Mouse (Mus musculus): ENCODE data around the gene Usp6nl.

- TF ChIP-seq CTCF (IDR thresholded peaks at IDR 0.05; ENCODE audit: low read depth) = no peak
- no peak for TF ChIP-seq EP300 (optimal IDR thresholded peaks at IDR 0.05)
These were observed 27.7 kb downstream of the Usp6nl start for GRCm38 (mm10) chr2:6350164-6350563.

Measured in stomach, postnatal 0 days (tissue).